Mouse (Mus musculus) embryonic facial prominence, embryonic 12.5 days (tissue): ENCODE results near the gene Myh3. TPM values are rescaled to one million over a fixed set of nuclear protein-coding genes. Genes with fewer than 3 reads are reported as not detected.
A peak's percentile ranks its signal among the peaks of the same experiment; 100 is the strongest.
"Not testable (repeated sequence)": the region's sequence is repeated elsewhere in the genome, so short reads cannot be mapped to it uniquely, and the experiment has no call there.

Experiments used
- ATAC-seq: fragments of 200-750 bp; cut with Nextera tagmentation; 2 replicates; pipeline ENCODE4 v1.8.0; 2017; ENCODE audit not compliant: insufficient number of reproducible peaks, insufficient read depth, low FRiP score, low TSS enrichment
- H3K27ac ChIP-seq: fragments of 300-500 bp; sonication (generic); 2 replicates; pipeline ENCODE4 v1.5.1; 2016; ENCODE audit warnings: mild to moderate bottlenecking
- H3K27me3 ChIP-seq: fragments of 300-500 bp; sonication (generic); 2 replicates; pipeline ENCODE4 v1.6.1; 2016; ENCODE audit warnings: mild to moderate bottlenecking, moderate library complexity
- H3K36me3 ChIP-seq: fragments of 300-500 bp; sonication (generic); 2 replicates; pipeline ENCODE4 v1.6.1; 2016; ENCODE audit warnings: mild to moderate bottlenecking
- H3K4me1 ChIP-seq: fragments of 300-500 bp; sonication (generic); 2 replicates; pipeline ENCODE4 v1.6.1; 2016
- H3K4me2 ChIP-seq: fragments of 300-500 bp; sonication (generic); replicated peaks from 2 replicates; pipeline ENCODE4 v1.6.1; 2016; ENCODE audit warnings: mild to moderate bottlenecking, moderate library complexity
- H3K4me3 ChIP-seq: fragments of 300-500 bp; sonication (generic); 2 replicates; pipeline ENCODE4 v1.5.1; 2016; ENCODE audit warnings: mild to moderate bottlenecking
- H3K9ac ChIP-seq: fragments of 300-500 bp; sonication (generic); 2 replicates; pipeline ENCODE4 v1.6.1; 2016; ENCODE audit warnings: mild to moderate bottlenecking, moderate library complexity
- H3K9me3 ChIP-seq: fragments of 300-500 bp; sonication (generic); 2 replicates; pipeline ENCODE4 v1.6.1; 2016; ENCODE audit warnings: mild to moderate bottlenecking, moderate library complexity
- WGBS: fragments of 180-500 bp; shearing (Covaris S2); methylation state at CpG from one replicate; pipeline ENCODE4 v1.1.7; 2016; 5-methylcytosine and 5-hydroxymethylcytosine counted together
- polyA plus RNA-seq: library from polyadenylated mRNA; unstranded; fragments of >200 nt; fragmentation: Nextera tagmentation; extraction: Ambion mirVana; gene quantifications from 2 replicates; pipeline ENCODE4 v1.2.1, GENCODE M21; 2016

The Myh3 gene
- polyA plus RNA-seq, 1 experiment from 2014 or later = 34.6 TPM

- no peak overlapping the region for H3K4me2 ChIP-seq
- H3K4me1 ChIP-seq = peaks cover 7% of the 10 kb centered on the region; the same call in 1 of the 2 replicates
- ATAC-seq = no peak
- H3K36me3 ChIP-seq = no peaks in the 10 kb centered on the region
- 67% methylated on average over 11 of the region's 11 CpGs for WGBS
- H3K4me3 ChIP-seq = no peak overlapping the region
- no peak overlapping the region for H3K27ac ChIP-seq
- no peaks in the 10 kb centered on the region for H3K9me3 ChIP-seq
- no peak overlapping the region for H3K9ac ChIP-seq
- H3K27me3 ChIP-seq = peaks cover 13% of the 10 kb centered on the region; the same call in 1 of the 2 replicates
These were observed 1.6 kb downstream of the Myh3 start for GRCm38 (mm10) chr11:67079740-67080139.

GRCm38 (mm10) chr11:67080168-67080567 lies 2.1 kb downstream of the Myh3 start:
- H3K4me3 ChIP-seq = no peak overlapping the region
- H3K9ac ChIP-seq = no peak overlapping the region
- H3K4me1 ChIP-seq = peaks cover 7% of the 10 kb centered on the region; the same call in 1 of the 2 replicates
- no peak for ATAC-seq
- H3K4me2 ChIP-seq = no peak overlapping the region
- peaks cover 17% of the 10 kb centered on the region; the same call in 1 of the 2 replicates for H3K27me3 ChIP-seq
- no peaks in the 10 kb centered on the region for H3K9me3 ChIP-seq
- H3K27ac ChIP-seq = no peak overlapping the region
- 8% methylated on average over 3 of the region's 3 CpGs for WGBS
- no peaks in the 10 kb centered on the region for H3K36me3 ChIP-seq

DNA sequence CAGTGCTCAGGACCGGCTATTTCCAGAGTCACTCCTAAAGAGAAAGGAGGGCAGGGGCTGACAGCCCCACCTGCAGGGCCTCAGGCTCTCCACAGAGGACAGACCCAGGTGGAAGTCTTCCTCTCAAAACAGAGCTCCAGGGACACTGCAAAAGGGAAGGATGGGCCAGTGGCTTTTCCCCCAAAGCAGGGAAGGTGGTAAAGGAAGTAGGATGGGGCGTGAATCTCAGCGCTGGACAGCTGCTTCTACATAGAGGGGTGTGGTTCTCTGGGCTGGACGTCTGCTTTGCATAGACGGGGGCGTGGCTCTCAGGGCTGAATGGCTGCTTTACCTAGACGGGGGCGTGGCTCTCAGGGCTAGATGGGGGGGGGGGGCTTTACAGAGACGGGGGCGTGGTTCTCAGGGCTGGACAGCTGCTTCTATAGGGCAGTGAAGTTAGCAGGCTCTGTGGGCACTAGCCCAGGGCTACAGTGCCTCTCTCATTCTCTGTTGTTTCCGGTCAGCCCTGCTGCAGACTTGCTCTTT lies 3.1 kb downstream of the Myh3 start:
- H3K9ac ChIP-seq = no peak overlapping the region
- H3K27me3 ChIP-seq = peaks cover 17% of the 10 kb centered on the region; the same call in 1 of the 2 replicates
- no peaks in the 10 kb centered on the region for H3K36me3 ChIP-seq
- H3K27ac ChIP-seq = no peak overlapping the region
- peak; percentile 43; the same call in 1 of the 2 replicates for ATAC-seq
- WGBS = 5% methylated on average over 11 of the region's 11 CpGs
- H3K9me3 ChIP-seq = no peaks in the 10 kb centered on the region
- no peak overlapping the region for H3K4me3 ChIP-seq
- H3K4me2 ChIP-seq = 0 out of 2 replicates have a peak overlapping the region, but pooled peaks have one; percentile 17
- peaks cover 7% of the 10 kb centered on the region; the same call in 1 of the 2 replicates for H3K4me1 ChIP-seq

GRCm38 (mm10) chr11:67082188-67082587 lies 4.1 kb downstream of the Myh3 start:
- H3K4me2 ChIP-seq = no peak overlapping the region
- no peak overlapping the region for H3K9ac ChIP-seq
- peaks cover 17% of the 10 kb centered on the region; the same call in 1 of the 2 replicates for H3K27me3 ChIP-seq
- 87% methylated on average over 7 of the region's 7 CpGs for WGBS
- H3K4me3 ChIP-seq = no peak overlapping the region
- H3K9me3 ChIP-seq = no peaks in the 10 kb centered on the region
- no peak for ATAC-seq
- no peaks in the 10 kb centered on the region for H3K36me3 ChIP-seq
- no peak overlapping the region for H3K27ac ChIP-seq
- peaks cover 7% of the 10 kb centered on the region; the same call in 1 of the 2 replicates for H3K4me1 ChIP-seq

- Histone ChIP-seq H3K27me3 (peaks cover 17% of the 10 kb centered on the region; the same call in 1 of the 2 replicates), H3K4me1 (peaks cover 7% of the 10 kb centered on the region; the same call in 1 of the 2 replicates), H3K4me2 (no peak overlapping the region), H3K36me3 (no peaks in the 10 kb centered on the region), H3K27ac (no peak overlapping the region), H3K9me3 (no peaks in the 10 kb centered on the region), H3K9ac (no peak overlapping the region), H3K4me3 (no peak overlapping the region)
- 84% methylated on average over 13 of the region's 13 CpGs for WGBS
- ATAC-seq = no peak
These were observed 4.7 kb downstream of the Myh3 start for GRCm38 (mm10) chr11:67082793-67083192.

- no peak for ATAC-seq
- no peak overlapping the region for H3K4me2 ChIP-seq
- peaks cover 17% of the 10 kb centered on the region; the same call in 1 of the 2 replicates for H3K27me3 ChIP-seq
- 71% methylated on average over 6 of the region's 6 CpGs for WGBS
- no peaks in the 10 kb centered on the region for H3K36me3 ChIP-seq
- peaks cover 7% of the 10 kb centered on the region; the same call in 1 of the 2 replicates for H3K4me1 ChIP-seq
- no peaks in the 10 kb centered on the region for H3K9me3 ChIP-seq
- no peak overlapping the region for H3K4me3 ChIP-seq
- H3K9ac ChIP-seq = no peak overlapping the region
- no peak overlapping the region for H3K27ac ChIP-seq
These were observed 5.1 kb downstream of the Myh3 start for GRCm38 (mm10) chr11:67083239-67083638.

DNA sequence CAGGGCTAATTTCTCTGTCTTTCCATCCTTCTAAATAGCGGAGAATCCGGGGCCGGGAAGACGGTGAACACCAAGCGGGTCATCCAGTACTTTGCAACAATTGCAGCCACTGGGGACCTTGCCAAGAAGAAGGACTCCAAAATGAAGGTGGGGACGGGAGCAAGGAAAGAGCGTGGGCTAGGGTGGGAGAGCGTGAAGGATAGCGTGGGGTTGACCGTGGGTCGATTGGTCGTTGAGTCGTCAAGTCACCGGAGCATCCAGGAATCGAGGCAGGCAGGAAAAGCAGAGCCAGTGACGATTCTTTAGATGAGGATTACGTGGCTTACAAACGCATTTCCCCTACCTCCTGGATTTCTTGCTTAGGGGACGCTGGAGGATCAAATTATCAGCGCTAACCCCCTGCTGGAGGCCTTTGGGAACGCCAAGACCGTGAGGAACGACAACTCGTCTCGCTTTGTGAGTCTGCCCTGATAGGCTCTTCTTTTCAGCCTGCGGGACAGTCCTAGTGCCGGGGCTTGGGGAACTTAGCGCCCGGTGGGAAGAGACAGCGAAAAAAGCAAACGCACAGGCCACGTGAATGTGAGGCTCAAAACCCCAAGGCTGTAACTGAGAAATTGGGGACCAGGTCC lies 5.7 kb downstream of the Myh3 start:
- WGBS = 36% methylated on average over 32 of the region's 32 CpGs
- H3K27ac ChIP-seq = no peak overlapping the region
- no peaks in the 10 kb centered on the region for H3K36me3 ChIP-seq
- no peaks in the 10 kb centered on the region for H3K9me3 ChIP-seq
- peaks cover 7% of the 10 kb centered on the region; the same call in 1 of the 2 replicates for H3K4me1 ChIP-seq
- H3K4me3 ChIP-seq = no peak overlapping the region
- no peak for ATAC-seq
- no peak overlapping the region for H3K4me2 ChIP-seq
- H3K9ac ChIP-seq = no peak overlapping the region
- H3K27me3 ChIP-seq = peaks cover 17% of the 10 kb centered on the region; the same call in 1 of the 2 replicates

GRCm38 (mm10) chr11:67085489-67085888 lies 7.4 kb downstream of the Myh3 start:
- 5% methylated on average over 6 of the region's 6 CpGs for WGBS
- Histone ChIP-seq H3K4me1 (peaks cover 7% of the 10 kb centered on the region; the same call in 1 of the 2 replicates), H3K36me3 (no peaks in the 10 kb centered on the region), H3K4me3 (no peak overlapping the region), H3K27ac (no peak overlapping the region), H3K4me2 (no peak overlapping the region), H3K9me3 (no peaks in the 10 kb centered on the region), H3K9ac (no peak overlapping the region), H3K27me3 (peaks cover 17% of the 10 kb centered on the region; the same call in 1 of the 2 replicates)
- no peak for ATAC-seq

- Histone ChIP-seq H3K36me3 (no peaks in the 10 kb centered on the region), H3K4me3 (no peak overlapping the region), H3K27me3 (peaks cover 17% of the 10 kb centered on the region; the same call in 1 of the 2 replicates), H3K9me3 (no peaks in the 10 kb centered on the region), H3K4me2 (no peak overlapping the region), H3K4me1 (no peaks in the 10 kb centered on the region; the same call in 1 of the 2 replicates), H3K9ac (no peak overlapping the region), H3K27ac (no peak overlapping the region)
- WGBS = 46% methylated on average over 9 of the region's 9 CpGs
- ATAC-seq = no peak
These were observed 8.5 kb downstream of the Myh3 start for GRCm38 (mm10) chr11:67086467-67087164.

- no peak overlapping the region for H3K4me3 ChIP-seq
- no peaks in the 10 kb centered on the region for H3K9me3 ChIP-seq
- H3K36me3 ChIP-seq = no peaks in the 10 kb centered on the region
- WGBS = 83% methylated on average over 12 of the region's 12 CpGs
- no peak for ATAC-seq
- H3K9ac ChIP-seq = no peak overlapping the region
- no peak overlapping the region for H3K27ac ChIP-seq
- H3K27me3 ChIP-seq = peaks cover 20% of the 10 kb centered on the region; the same call in 1 of the 2 replicates
- H3K4me2 ChIP-seq = no peak overlapping the region
- H3K4me1 ChIP-seq = no peaks in the 10 kb centered on the region
These were observed 9.1 kb downstream of the Myh3 start for GRCm38 (mm10) chr11:67087225-67087624.

GRCm38 (mm10) chr11:67092354-67092753 lies 14.3 kb downstream of the Myh3 start:
- not testable (repeated sequence) for H3K9ac ChIP-seq, H3K4me1 ChIP-seq, H3K36me3 ChIP-seq, H3K4me3 ChIP-seq, H3K27ac ChIP-seq, H3K9me3 ChIP-seq, H3K27me3 ChIP-seq, H3K4me2 ChIP-seq, ATAC-seq
- 85% methylated on average over 12 of the region's 12 CpGs for WGBS
